Comparison of ENCODE assay signal across 8 mouse cellular contexts in genomic region chr11:116138468-116139138, GRCm38 (mm10). TPM values are rescaled to one million over a fixed set of nuclear protein-coding genes. Genes with fewer than 3 reads are reported as not detected.
A peak's percentile ranks its signal among the peaks of the same experiment; 100 is the strongest.
DNase-seq lines count a peak whose midpoint lies in the region; ATAC-seq lines count a peak whose summit lies in the region.

Mrpl38 (minus strand) TSS chr11:116138868.

- peak within 1 kb of the TSS; percentile 81 for H3K4me3 ChIP-seq in heart, embryonic 13.5 days
- H3K4me3 ChIP-seq in liver, embryonic 12.5 days, result peak within 1 kb of the TSS; percentile 89
- peak within 1 kb of the TSS; percentile 97 for H3K4me3 ChIP-seq in stomach, embryonic 15.5 days (replicated peaks)

- H3K27ac ChIP-seq in heart, embryonic 13.5 days (replicated peaks), result peak within 1 kb of the TSS; percentile 80
- peak within 1 kb of the TSS; percentile 76 for H3K27ac ChIP-seq in liver, embryonic 12.5 days
- peak within 1 kb of the TSS; percentile 74 for H3K27ac ChIP-seq in stomach, embryonic 15.5 days

- H3K4me1 ChIP-seq in heart, embryonic 13.5 days, result peaks cover 17% of the 10 kb centered on the region
- H3K4me1 ChIP-seq in liver, embryonic 12.5 days, result peaks cover 53% of the 10 kb centered on the region
- peaks cover 10% of the 10 kb centered on the region for H3K4me1 ChIP-seq in stomach, embryonic 15.5 days

- H3K9ac ChIP-seq in heart, embryonic 13.5 days, result peak within 1 kb of the TSS; percentile 95
- peak within 1 kb of the TSS; percentile 87 for H3K9ac ChIP-seq in liver, embryonic 12.5 days
- peak within 1 kb of the TSS; percentile 80 for H3K9ac ChIP-seq in stomach, embryonic 15.5 days

- H3K4me2 ChIP-seq in heart, embryonic 13.5 days, result peak within 1 kb of the TSS; percentile 89
- peak within 1 kb of the TSS; percentile 83 for H3K4me2 ChIP-seq in liver, embryonic 12.5 days
- peak within 1 kb of the TSS; percentile 75 for H3K4me2 ChIP-seq in stomach, embryonic 15.5 days

- peak; percentile 76 for ATAC-seq in erythroid progenitor cell, adult 5-6 weeks (replicated peaks; ENCODE audit: low FRiP score, poor library complexity, severe bottlenecking)
- ATAC-seq in heart, embryonic 13.5 days (ENCODE audit: extremely low read depth, insufficient number of reproducible peaks, low FRiP score, low TSS enrichment), result peak; percentile 87
- peak; percentile 90 for ATAC-seq in liver, embryonic 12.5 days
- ATAC-seq in stomach, embryonic 15.5 days (ENCODE audit: insufficient read depth, low FRiP score, low read depth), result peak; percentile 94

- peak; percentile 95 for DNase-seq in CD4-positive helper T cell, adult 2 months (ENCODE audit: low read depth, low spot score)
- peak; percentile 76 for DNase-seq in brain, embryonic 18.5 days (ENCODE audit: low read depth, low spot score)
- DNase-seq in kidney, postnatal 10 days, result peak; percentile 93
- peak; percentile 84 to 89 for DNase-seq in natural killer cell, adult 2 months (ENCODE audit: low spot score in 2 of 2)

- WGBS in heart, embryonic 13.5 days, result under 1% methylated on average over 60 of the region's 60 CpGs
- WGBS in liver, embryonic 12.5 days (ENCODE audit: insufficient replicate concordance), result 2% methylated on average over 60 of the region's 60 CpGs
- WGBS in stomach, embryonic 15.5 days, result under 1% methylated on average over 60 of the region's 60 CpGs

- H3K9me3 ChIP-seq in heart, embryonic 13.5 days, result no peaks in the 10 kb centered on the region
- H3K9me3 ChIP-seq in liver, embryonic 12.5 days (replicated peaks), result no peaks in the 10 kb centered on the region
- H3K9me3 ChIP-seq in stomach, embryonic 15.5 days, result no peaks in the 10 kb centered on the region

- peaks cover 49% of the 10 kb centered on the region for H3K36me3 ChIP-seq in heart, embryonic 13.5 days
- H3K36me3 ChIP-seq in liver, embryonic 12.5 days, result peaks cover 44% of the 10 kb centered on the region
- H3K36me3 ChIP-seq in stomach, embryonic 15.5 days, result peaks cover 14% of the 10 kb centered on the region

- H3K27me3 ChIP-seq in heart, embryonic 13.5 days (replicated peaks), result no peaks in the 10 kb centered on the region
- no peaks in the 10 kb centered on the region for H3K27me3 ChIP-seq in liver, embryonic 12.5 days (replicated peaks)
- no peaks in the 10 kb centered on the region for H3K27me3 ChIP-seq in stomach, embryonic 15.5 days (replicated peaks)

RNA-seq across cellular contexts. Expression of gene Mrpl38, which starts in this region (rescaled TPM):
- total RNA-seq in erythroid progenitor cell, adult 5-6 weeks (2015; ENCODE audit: low replicate concordance), result 9.2 and 16.9 TPM in 2 replicates
- 5.3 and 8.5 TPM in 2 replicates for total RNA-seq in erythroid progenitor cell, adult 5-6 weeks (2017; ENCODE audit: low replicate concordance)
- polyA plus RNA-seq in heart, embryonic 13.5 days (2015; fragmentation: Nextera tagmentation; extraction: Ambion mirVana), result 82.4 and 92.2 TPM in 2 replicates
- polyA plus RNA-seq in liver, embryonic 12.5 days (2016; fragmentation: Nextera tagmentation; extraction: Ambion mirVana), result 76.7 and 81.5 TPM in 2 replicates
- 94.8 and 102 TPM in 2 replicates for polyA plus RNA-seq in stomach, embryonic 15.5 days (2015; fragmentation: Nextera tagmentation; extraction: Ambion mirVana)

Comparison
In these comparisons a context has a peak if more than half of its experiments do, and no peak if none do; other contexts are left out.
1. Peak in every context shown above with its lines: DNase-seq, ATAC-seq, H3K4me3 ChIP-seq and H3K27ac ChIP-seq.